Mouse (Mus musculus) left cerebral cortex, adult 9 months (tissue): ENCODE data around the gene Zfp658.

Source experiments
- DNase-seq, 2 experiments: peaks; one replicate each; pipeline ENCODE4 v3.0.0; 2022; ENCODE audit warnings: low spot score in 2 of 2

Zfp658 gene

DNA sequence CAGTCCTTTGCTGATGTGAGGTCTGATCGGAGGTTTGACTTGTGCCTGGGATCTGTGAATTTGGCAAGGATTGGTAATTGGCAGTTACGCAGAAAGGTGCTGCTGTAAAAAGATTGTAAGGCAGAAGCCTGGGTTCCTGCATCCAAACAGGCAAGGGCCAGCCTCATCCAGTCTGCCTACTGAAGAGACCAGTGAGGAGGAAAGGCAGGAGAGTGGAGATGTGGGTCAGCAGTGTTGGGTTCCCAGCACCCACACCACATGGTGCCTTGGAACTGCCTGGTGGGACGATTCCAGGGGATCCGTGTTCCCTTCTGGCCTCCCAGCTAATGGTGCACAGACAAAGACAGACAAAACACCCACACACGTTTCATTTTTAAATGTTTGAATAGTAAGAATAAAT, 18.5 kb downstream of the Zfp658 start:
- peak in 1 of 2 experiments; percentile 17 for DNase-seq

DNA sequence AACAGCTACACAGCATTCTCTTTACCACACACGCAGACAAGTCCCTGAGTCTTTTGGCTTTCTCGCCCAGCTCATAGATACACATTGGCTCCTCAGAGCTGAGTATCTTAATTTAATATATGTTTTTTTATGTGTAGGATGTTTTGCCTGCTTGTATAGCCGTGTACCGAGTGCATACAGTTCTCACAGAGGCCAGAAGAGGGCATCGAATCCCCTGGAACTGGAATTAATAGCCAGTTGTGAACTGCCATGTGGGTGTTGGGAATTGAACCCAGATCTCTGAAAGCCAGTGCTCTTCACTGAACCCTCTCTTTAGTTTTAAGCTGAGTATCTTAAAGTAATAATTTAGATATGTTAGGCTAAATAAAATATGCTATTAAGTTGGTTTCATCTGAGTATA, 22.7 kb downstream of the Zfp658 start:
- DNase-seq = no peak

DNA sequence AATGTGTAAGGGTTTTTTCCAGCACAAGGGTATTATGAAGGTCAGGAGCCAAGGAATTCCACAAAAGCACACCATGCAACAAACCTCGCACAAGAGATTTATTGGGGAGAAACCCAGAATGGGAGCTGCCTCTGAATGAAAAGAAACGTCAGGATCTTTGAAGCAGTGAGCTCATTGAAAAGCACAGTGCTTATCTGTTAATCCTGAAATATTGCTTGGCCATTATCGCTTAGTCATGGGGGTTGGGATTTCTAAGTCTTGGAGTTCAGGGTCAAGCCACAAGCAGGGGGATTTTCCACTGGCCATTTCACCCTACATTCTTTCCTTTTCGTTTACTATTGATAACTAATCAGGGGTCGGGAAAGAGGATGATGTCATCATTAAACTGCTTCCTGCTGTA, 39.8 kb downstream of the Zfp658 start:
- DNase-seq = no peak

- DNase-seq = peak; percentile 42 to 69
These were observed 45.1 kb downstream of the Zfp658 start, which contains the start of gene Zfp819 for GRCm38 (mm10) chr7:43606896-43607742. Zfp819 (plus strand) TSS chr7:43607169.

DNA sequence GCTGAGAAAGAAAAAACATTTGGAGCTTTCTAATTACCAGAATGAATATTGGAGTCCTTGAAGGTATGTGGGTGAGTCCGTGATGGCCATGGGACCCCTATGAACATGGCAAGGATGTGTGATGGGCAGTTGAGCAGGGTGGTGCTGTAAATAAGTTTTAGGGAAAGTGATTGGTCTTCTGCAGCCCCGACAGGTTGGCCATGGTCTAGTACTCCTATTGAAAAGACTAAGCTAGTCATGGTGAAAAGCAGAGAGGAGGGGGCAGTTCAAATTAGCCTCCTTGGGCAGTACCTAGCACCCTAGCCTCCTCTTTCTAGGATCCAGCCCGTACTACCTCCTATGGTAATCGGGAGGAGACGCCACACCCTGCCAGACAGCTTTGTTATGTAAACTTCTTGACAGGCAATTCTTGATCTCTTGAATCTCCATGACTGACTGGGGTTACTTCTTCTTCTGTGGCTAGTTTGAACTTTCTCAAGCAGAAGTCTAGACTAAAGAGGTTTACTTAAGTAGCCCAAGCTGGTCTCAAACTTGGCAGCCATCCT, 45.8 kb downstream of the Zfp658 start:
- no peak for DNase-seq

- no peak for DNase-seq
These were observed 46.3 kb downstream of the Zfp658 start for GRCm38 (mm10) chr7:43608316-43608824.

- no peak for DNase-seq
These were observed 51.9 kb downstream of the Zfp658 start for GRCm38 (mm10) chr7:43613816-43614551.

DNA sequence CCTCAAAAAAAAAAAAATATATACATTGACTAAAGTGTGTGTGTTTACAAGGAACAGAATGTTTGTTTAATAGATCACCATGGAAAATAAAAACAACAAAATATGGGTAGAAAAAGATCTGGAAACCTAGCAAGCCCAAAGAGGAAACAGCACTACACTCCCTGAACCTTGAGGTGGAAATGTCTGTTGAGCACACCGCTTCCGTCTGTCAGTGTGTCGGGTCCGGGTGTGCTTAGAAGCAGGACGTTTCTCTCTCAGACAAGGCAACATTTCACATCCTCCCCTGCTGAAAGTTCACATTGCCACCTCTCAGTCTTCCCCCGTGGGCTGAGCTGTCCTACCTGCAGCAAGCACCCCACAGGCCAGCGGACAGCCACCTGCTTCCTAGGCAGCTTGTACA, 60.9 kb downstream of the Zfp658 start:
- no peak for DNase-seq

GRCm38 (mm10) chr7:43623819-43624218, 61.8 kb downstream of the Zfp658 start:
- no peak for DNase-seq
